Mouse (Mus musculus) right cerebral cortex, postnatal 14 days (tissue): ENCODE measurements around the gene Dlx5.

Experiments used
- DNase-seq: peaks from one replicate; pipeline ENCODE4 v3.0.0; 2022

Dlx5 gene

DNA sequence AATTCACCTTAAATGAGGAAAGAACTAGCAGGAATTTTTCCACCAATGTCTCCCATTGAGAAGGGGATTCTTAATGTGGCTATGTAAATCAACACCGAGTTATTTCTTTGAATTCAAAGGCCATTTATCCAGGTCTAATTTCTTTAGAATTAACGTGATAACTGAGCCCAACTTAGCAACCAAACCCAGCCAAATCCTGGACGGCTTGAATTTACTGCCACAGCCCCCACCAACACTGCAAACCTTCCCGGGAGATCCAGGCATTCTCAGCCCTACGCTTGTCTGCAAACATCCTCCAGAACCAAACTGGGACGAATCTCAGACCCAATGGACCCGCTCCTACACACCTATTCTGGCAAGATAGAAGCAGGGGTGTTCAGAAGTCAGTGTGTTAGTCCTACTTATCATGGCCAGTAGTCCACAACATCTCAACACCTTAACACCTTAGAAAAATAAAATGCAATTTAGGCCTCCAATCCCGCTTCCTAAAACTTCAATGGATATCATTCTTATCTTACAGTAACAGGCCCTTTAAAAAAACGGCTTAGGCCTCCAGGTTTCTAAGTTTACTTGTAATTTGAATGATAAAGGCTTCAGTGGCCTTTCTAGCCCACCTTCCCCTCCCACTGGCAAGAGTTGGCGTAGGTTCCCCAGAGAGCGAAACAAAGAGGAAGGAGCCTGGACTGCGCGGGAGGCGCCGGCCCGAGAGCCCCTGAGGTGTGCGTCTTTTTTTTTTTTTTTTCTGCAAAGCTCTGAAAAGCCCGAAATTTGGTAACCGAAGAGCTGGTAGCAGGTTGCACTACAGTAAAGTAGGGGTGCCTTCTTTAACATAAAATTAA, 22.6 kb downstream of the Dlx5 start:
- DNase-seq = no peak

DNA sequence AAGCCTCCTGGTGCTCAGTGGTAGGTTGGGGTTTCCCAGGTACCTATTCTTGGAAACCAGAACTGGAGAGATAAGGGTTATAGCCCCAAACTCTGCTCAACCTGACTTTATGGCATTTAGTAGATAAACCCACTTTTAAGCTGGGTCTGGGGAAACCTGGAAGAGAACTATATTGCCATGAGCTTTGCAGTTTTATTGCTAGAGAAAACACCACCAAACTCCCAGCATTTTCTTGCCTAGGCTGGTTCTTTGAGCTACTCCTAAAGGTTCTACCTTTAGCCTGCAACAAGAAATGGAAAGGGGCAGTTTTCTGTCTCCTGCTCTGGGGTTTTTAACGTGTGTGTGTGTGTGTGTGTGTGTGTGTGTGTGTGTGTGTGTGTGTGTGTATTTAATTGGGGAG, 23.3 kb downstream of the Dlx5 start:
- DNase-seq = no peak

GRCm38 (mm10) chr6:6857766-6858165, 24.1 kb downstream of the Dlx5 start:
- DNase-seq = no peak

DNA sequence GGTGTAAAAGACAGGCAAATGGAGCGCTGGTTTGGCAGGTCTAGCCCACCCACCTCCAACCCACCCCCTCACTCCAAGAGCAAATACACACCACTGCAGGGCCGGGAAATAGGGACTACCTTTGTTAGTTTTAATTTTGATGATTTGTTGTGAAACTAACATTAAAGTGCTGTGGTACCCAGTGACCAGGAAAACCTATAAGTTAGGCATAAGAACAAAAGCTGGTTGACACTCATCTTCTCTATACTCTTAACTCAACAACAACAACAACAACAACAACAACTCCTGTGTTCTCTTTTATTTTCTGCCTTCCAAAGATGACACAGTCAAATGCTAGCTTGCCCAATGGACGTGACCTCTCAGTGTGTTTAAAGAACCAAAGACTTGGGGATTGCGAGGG, 25.0 kb downstream of the Dlx5 start:
- no peak for DNase-seq

GRCm38 (mm10) chr6:6856316-6856715, 25.6 kb downstream of the Dlx5 start:
- DNase-seq = no peak

GRCm38 (mm10) chr6:6855746-6856185, 26.1 kb downstream of the Dlx5 start:
- no peak for DNase-seq

DNA sequence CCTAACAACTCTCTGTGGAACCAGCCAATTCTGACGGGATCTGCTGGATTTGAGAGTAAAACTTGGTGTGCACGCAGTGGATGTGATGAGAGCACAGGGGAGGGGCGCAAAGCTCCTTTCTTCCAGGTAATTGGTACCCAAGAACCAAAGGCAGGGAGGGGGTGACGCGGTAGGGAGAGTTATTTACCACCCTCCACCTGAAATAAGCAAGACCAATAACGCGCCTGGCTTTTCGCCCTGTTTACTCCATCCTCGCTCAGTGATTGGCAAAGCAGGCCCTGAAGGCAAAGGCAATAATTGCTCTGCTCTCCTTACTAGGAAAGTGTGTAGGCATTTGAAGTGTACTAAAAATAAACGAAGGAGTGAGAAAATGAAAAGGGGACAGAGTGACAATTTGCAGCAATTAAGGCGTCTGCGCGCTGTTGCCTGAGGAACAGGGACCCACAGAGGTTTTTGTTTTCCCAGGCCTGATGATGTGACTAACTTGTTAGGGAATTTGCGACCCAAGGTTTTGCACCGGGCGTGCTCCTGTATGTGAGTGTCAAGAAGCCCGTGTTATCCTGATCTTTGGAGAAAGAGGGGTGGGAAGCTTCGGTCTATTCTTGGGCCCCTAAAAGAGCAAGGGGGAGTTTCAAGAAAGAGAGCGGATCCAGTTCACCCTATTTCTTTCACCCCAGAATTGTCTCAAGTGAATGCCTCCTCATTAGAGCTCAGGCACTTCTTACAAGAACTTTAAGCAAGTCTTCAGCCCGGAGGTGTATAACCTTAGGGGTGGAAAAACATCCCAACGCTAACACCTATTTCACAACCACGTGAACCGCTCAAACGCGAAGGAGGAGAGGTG, 26.8 kb downstream of the Dlx5 start:
- DNase-seq = no peak

DNA sequence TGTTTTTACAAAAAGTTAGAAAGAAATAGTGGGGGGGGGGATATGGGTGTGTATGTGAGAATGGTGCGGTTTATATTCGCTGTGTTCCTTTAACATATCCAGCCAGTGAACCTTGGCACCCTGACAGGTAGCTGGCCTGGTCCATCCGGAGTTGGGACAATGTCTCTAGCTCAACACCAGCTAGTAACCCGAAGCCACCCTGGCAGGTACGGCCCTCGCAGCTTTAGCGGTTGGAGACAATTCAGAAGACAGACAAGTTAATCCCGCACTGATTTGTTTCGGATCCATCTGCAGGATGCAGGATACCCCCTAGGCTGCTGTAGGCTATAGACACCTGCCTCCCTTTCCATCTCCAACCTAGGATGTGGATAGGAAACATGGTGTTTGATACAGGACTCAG, 27.7 kb downstream of the Dlx5 start:
- DNase-seq = no peak

GRCm38 (mm10) chr6:6852944-6853343, 28.9 kb downstream of the Dlx5 start:
- DNase-seq = no peak

GRCm38 (mm10) chr6:6851166-6851565, 30.7 kb downstream of the Dlx5 start:
- no peak for DNase-seq

- no peak for DNase-seq
These were observed 31.4 kb downstream of the Dlx5 start for GRCm38 (mm10) chr6:6850324-6851060.

GRCm38 (mm10) chr6:6849744-6850143, 32.1 kb downstream of the Dlx5 start:
- DNase-seq = no peak

GRCm38 (mm10) chr6:6848541-6848940, 33.3 kb downstream of the Dlx5 start:
- no peak for DNase-seq

- no peak for DNase-seq
These were observed 48.6 kb downstream of the Dlx5 start for GRCm38 (mm10) chr6:6833301-6833700.

DNA sequence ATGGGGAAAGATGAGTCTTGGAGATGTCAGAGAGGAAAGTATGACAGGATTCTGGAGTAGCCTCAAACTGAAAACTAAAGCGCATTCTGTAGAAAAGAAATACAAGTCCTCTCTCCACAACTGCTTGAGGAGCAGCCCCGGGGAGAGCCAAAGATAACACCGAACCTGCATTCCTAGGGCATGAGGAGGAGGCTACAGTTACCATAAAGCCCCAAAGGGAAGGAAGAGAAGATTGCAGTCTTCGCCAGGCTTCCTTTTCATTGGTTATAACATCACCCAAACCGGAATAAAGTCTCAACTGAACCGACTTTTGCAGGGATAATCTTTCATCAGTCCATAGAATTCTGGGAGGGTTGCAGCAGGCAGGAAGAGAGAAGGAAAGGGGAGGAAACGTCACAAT, 51.4 kb downstream of the Dlx5 start:
- DNase-seq = no peak
